Mouse (Mus musculus): ENCODE measurements around the gene Phf21b.
"Not testable (repeated sequence)": the region's sequence is repeated elsewhere in the genome, so short reads cannot be mapped to it uniquely, and the experiment has no call there.

Gene Phf21b

GRCm38 (mm10) chr15:84856006-84856995 is at the start of gene Phf21b:
Gene Phf21b (minus strand): TSS chr15:84856049.
- peak; percentile 91 to 94 for DNase-seq

DNA sequence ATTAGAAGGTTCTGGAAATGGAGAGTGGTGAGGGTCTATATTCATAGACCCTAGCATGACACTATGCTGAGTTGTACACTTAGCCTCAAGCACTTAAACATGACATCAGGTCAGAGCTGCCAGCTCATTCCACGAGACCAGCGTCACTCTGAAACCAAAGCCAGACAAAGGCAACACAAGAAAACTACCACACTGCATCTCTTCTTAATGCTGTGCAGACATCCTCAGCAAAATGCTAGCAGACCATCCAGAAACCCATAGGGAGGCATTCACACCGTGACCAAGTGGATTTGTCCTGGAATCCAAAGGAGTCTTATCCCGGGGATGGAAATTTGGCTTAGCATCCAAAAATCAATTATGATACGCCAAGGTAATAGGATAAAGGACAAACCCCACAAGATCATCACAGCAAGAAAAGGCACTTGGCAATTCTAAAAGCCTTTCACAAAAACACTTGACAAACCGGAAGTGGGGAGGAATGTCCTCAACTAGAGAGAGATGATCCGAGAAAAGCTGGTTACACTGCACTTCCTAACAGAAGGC is 48.1 kb upstream of the Phf21b start:
- no peak for DNase-seq

DNA sequence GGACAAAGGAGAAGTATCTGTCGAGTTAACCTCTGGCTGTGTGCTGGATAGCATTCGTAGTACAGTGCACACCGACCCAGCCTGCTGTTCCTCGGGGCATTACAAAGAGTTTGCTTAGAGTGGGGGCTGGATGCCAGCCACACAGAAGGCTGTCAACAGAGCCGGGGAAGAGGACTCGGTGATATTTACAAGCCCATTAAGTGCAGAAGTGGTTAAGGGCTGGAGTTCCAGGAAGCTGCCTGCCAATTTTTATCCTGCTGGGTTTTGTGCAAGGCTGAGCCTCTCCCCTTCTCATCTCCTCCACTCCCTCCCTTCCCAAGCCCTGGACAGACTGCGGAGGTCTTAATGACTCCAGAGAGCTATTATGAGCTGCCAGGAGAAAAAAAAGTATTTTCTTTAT is 42.2 kb upstream of the Phf21b start:
- no peak for DNase-seq

- no peak for DNase-seq
Measured at GRCm38 (mm10) chr15:84896664-84897063, 40.8 kb upstream of the Phf21b start.

DNA sequence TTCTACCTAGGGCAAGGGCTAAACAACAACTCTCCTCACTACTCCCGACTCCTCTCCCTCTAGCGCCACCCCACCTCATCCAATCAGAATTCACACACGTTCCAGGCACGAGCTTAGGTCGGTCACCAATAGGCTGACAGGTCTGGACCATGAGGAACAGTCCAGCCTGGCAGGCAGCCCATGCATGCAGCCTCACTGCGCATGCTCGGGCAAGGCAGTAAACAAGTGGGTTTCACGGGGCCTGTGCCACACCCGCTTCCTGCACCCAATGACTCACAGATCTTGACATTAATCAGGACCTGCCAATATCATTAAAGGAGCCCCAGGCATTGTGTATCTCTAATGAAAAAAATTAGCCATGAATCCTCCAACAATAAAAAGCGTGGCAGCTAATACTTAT is 40.4 kb upstream of the Phf21b start:
- DNase-seq: not testable (repeated sequence)

DNA sequence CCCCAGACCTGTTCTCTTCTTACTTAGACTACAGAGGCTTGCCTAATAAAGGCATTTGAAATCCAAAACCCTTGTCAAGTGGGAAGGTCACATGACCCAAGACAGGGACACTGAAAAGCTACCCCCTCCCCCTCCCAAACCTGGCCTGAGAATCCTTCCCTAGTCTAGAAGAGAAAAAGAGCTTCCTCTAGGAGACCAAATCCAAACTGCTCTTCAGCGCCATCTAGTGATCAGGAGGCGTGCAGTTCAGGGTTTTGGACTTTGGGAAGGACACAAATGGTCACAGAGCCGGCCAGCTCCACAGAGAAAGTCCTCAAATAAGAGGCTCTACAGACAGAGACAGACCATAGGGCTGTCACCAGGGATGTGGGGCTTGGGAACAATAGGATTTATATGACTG is 35.8 kb upstream of the Phf21b start:
- DNase-seq: peak; percentile 69 to 81

GRCm38 (mm10) chr15:84891246-84891645 is 35.4 kb upstream of the Phf21b start:
- no peak for DNase-seq

- DNase-seq: peak; percentile 38 to 43
Measured at GRCm38 (mm10) chr15:84888066-84888465, 32.2 kb upstream of the Phf21b start.

- no peak for DNase-seq
Measured at GRCm38 (mm10) chr15:84877029-84877815, 21.4 kb upstream of the Phf21b start.

DNA sequence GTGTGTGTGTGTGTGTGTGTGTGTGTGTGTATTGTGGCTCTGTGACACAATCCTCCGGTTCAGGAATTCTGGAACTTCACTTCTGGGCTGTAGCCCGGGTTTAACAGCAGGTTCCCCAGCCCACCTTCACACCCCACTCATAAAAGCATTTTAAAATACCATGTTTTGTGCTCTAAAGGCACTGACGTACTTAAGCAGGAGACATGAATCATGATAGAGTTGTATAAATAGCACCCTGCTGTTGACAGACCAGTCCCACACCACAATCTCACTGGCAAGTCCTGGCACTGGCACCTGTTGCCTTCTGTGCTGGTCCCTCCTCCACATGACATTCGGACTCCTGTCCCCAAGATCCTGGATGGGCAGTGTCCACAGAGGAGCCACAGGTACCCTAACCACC is 18.0 kb upstream of the Phf21b start:
- no peak for DNase-seq

DNA sequence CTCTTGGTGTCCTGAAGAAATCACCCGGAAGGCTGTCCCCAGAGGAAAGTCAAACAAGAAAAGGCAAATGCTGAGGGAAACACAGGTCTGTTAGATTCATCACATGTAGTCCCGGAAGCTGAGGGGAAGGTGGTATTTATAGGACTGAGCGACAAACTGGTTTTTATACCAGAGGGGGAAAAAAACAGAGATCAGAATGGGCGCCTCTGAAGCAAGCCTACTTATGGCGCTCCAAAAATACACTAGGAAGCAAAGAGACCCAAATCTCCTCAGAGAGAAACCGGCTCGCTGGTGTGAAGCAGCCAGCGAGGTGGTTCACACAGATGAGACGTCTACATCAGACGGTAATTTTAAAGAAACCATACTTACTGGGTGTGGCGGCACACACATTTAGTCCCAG is 17.2 kb upstream of the Phf21b start:
- no peak for DNase-seq

DNA sequence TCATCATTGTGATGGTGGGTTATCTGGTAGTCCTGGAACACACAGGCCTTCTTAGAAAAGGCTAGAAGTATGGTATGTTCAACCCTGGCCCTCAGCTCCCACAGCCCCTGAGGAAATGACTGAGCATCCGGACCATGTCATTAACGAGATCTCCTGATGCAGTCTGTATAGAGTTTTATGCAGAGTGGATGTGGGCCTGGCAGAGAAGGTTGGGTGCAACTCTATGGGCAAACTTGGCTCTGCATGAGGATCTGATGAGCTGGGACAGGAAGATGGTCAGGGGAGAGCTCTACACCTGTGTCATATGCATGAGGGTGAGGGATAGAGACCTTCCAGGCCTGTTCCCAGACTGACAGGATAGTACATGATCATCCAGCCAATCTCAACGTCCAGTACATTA is 16.0 kb upstream of the Phf21b start:
- no peak for DNase-seq

GRCm38 (mm10) chr15:84861911-84862310 is 6.1 kb upstream of the Phf21b start:
- no peak for DNase-seq

DNA sequence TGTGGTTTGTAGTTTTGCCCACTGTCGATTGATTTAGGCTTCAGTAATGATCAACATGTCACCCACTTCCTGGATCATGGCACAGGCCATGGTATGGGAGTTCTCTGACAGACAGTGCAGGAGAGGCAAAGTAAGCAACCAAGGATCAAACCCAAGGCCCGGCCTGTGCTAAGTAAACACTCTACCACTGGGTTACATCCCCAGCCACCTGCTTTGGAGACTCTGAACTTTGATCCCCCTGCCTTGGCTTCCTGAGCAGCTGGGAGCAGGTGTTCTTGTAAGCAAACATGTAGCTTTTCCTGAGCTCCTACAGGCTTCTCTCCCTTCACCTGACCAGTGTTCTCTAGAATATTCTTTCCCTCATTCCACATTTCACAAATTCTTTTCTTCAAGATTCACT is 1.8 kb upstream of the Phf21b start:
- no peak for DNase-seq

DNA sequence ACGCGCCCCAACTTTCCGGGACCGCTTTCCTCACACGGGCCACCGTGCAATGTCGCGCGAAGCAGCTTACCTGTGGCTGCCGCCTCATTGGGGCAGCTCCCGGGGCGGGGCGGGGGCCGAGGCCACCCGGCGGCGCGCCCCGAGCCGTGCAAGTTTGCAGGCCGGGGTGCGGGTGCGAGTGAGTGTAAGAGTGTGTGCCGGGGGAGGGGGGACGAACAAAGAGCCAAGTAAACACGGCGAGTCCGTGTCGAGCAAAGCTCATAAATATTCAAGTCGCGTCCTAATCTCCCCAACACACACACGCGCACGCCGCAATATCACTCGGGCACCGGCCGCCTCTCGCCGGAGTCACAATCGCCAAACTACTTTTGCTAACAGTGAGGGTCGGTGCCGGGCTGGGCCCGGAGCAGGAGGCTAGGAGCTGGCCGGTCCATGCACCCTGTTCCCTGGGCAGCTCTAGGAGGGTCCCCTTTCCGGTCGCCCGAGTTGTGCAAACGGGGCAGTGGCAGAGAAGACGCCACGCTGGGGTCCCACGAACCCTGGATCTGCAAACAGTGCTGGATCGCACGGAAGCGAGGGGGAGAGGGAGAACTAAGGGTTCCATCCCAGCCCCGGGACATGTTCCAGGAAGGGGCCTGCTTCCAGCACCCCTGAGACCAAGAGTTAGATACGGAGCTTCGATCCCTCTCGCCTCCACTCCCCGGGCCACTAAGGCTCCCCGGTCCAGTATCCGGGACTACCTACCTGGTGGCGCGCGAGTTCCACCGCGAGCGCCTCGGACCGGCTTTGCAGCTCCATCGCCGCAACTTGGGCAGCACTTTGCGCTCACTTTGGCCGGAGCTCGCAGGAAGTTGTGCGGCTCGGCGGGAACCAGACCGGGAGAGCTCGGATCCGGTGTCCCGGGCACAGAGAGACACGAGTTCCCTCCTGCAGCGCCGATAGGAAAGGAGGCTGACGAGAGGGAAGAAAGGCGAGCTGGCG is 638 bp downstream of the Phf21b start:
- peak; percentile 60 to 63 for DNase-seq

DNA sequence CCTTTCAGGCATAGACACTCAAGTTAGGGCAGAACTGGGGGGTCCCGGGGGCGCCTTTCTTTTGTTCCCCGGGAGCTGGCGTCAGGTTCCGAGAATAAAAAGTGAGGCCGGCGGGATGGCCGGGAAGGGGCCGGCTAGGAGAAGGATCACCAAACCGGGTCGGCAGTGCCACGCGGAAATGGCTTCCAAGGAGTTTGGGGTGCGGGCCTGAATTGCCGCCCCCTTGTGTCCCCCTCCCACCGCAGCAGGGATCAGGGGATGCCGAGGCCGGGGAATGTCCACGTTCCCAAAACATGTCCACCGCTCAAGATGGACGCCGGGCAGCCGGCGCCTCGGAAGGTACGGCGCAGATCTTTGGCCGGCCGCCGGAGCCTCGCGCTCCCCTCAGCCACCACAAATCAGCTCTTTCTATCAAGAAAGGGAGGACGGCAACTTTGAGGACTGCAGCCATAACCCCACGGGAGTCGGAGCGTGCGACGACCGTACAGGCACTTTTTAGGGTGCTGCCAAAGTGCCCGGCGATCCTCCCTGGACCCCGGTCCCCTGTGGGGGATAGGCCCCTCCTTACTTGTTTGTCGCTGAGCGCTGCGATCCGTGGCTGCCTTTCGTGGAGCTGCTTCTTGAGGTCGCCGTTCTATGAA is 1.6 kb downstream of the Phf21b start:
- peak; percentile 55 to 61 for DNase-seq

DNA sequence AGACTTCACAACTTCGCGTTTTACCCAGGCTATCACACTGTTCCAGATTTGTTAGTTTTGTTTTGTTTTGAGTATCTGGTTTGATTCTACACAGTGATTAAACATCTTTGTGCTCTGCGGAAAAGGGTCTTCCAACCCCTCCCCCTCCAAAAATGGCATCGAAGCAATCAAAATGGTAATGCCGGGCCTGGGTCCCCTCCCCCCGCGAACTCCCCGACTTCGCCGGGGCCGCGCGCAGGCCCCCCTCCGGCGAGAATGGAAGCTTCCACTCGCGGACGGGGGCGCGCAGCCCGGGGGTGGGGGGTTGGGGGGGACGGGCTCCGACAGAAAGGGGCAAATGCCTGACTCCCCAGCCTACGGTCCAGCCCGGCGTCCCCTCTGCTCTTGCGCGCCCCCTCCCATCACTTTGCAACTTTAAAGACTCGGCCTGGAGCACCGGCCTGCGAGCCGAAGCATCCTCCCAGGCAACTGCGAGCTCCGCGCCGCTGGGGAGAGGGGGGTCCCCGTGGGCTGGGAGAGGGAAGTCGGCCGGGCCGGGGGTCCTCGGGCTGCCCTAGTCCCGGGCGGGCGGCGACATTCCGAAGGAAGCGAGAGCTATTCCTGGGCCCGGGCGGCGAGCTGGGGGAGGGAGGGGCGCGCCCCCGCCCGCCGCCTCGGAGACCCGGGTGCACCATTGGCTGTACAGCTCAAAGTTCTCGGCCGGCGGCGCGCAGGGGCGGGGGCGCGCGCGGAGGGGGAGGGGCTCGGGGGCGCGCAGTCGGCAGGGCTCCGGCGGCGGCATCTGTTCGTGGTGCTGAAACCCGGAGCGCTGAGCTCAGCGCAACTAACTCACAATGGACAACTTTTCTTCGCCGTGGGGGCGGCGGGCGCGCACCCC is 2.4 kb downstream of the Phf21b start:
- DNase-seq: peak; percentile 83 to 90

DNA sequence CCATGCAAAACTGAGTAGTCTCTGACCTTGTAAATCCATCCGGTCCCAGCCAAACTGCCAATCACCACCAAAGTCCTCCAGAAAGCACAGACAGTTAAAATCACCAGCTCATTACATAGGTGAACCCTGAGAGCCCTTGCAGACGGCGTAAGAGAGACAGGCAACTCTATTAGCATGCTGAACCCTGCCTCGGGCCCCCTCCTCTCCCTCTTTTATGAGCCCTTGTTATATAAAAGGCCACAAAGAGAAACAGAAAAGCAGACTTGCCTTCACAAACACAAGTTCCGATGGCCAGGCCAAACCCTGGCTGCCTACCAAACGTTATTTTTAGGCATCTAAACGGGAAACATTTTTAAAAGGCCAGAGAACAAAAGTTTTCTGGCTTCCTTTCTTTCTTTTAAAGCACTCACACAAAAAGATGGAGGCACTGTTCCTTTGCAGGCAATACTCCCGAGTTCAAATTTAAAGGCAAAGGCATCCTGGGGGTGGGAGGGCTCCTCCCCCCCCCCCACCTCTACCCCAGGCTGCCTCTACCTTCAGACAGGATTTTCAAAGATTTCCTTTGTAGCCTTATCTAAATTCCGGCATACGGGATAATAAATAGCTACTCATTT is 3.3 kb downstream of the Phf21b start:
- peak; percentile 32 to 41 for DNase-seq

- DNase-seq: no peak
Measured at GRCm38 (mm10) chr15:84850321-84850720, 5.5 kb downstream of the Phf21b start.

DNA sequence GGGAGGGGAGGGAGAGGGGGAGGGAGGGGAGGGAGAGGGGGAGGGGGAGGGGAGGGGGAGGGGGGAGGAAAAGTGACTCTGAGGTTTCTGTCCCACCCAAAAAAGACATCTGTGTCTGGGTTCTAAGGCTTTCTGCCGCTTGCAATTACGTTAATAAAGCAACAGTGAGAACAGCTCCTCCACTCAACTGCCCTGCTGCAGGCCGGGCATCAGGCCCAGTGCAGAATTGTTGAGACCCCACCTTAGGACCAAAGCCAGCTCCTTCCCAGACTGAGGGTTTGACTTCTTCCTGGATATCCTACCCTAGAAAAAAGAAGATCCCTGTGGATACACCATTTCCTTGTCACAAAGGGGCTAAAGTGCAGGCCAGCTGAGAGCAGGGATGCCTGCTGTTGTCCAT is 9.6 kb downstream of the Phf21b start:
- DNase-seq: no peak

Data from cerebellum, postnatal 36 days (tissue).